Mouse (Mus musculus) ES-Bruce4 (cell line): Measurements from ENCODE around the gene Tedc1. TPM values are rescaled to one million over a fixed set of nuclear protein-coding genes. Genes with fewer than 3 reads are reported as not detected.

Source experiments
- H3K27ac ChIP-seq: 2 replicates; pipeline ENCODE4 v1.5.1; 2012; ENCODE audit warnings: low read length, inconsistent platforms; ENCODE audit not compliant: insufficient read depth
- H3K27me3 ChIP-seq: 2 replicates; pipeline ENCODE4 v1.6.1; 2012; ENCODE audit warnings: mild to moderate bottlenecking, low read length, inconsistent platforms; ENCODE audit not compliant: control insufficient read depth, poor library complexity, insufficient read depth, severe bottlenecking
- H3K36me3 ChIP-seq: 2 replicates; pipeline ENCODE4 v1.6.1; 2012; ENCODE audit warnings: inconsistent platforms, mild to moderate bottlenecking, low read length, moderate library complexity; ENCODE audit not compliant: control insufficient read depth, poor library complexity, insufficient read depth, severe bottlenecking
- H3K4me1 ChIP-seq: one replicate; pipeline ENCODE4 v1.8.1; 2011; ENCODE audit warnings: low read length; ENCODE audit not compliant: control insufficient read depth, insufficient read depth
- H3K4me3 ChIP-seq: 2 replicates; pipeline ENCODE4 v1.5.1; 2011; ENCODE audit warnings: low read depth, mild to moderate bottlenecking, low read length
- H3K9ac ChIP-seq: 2 replicates; pipeline ENCODE4 v1.6.1; 2012; ENCODE audit warnings: low read depth, mild to moderate bottlenecking, inconsistent platforms; ENCODE audit not compliant: poor library complexity, severe bottlenecking
- H3K9me3 ChIP-seq: replicated peaks from 2 replicates; pipeline ENCODE4 v1.6.1; 2012; ENCODE audit warnings: mild to moderate bottlenecking, low read length, inconsistent platforms; ENCODE audit not compliant: control insufficient read depth, poor library complexity, insufficient read depth, severe bottlenecking
- CTCF ChIP-seq: IDR thresholded peaks from one replicate; pipeline ENCODE4 v1.8.1; 2011; ENCODE audit warnings: low read depth, low read length
- EP300 ChIP-seq: IDR thresholded peaks from 2 replicates; pipeline ENCODE4 v1.6.1; 2011; ENCODE audit warnings: low read depth, low read length; ENCODE audit not compliant: insufficient read depth
- POLR2A ChIP-seq: IDR thresholded peaks from one replicate; pipeline ENCODE4 v1.8.1; 2011; ENCODE audit warnings: low read length; ENCODE audit not compliant: insufficient read depth
- polyA plus RNA-seq: library from polyadenylated mRNA; stranded (reverse); fragments of >200 nt; gene quantifications from 2 replicates; pipeline ENCODE4 v1.2.4, GENCODE M21; 2011; ENCODE audit warnings: low read depth; ENCODE audit not compliant: missing spikeins, insufficient read depth, insufficient read length

The Tedc1 gene
- polyA plus RNA-seq, 1 experiment, result 24.5 TPM

DNA sequence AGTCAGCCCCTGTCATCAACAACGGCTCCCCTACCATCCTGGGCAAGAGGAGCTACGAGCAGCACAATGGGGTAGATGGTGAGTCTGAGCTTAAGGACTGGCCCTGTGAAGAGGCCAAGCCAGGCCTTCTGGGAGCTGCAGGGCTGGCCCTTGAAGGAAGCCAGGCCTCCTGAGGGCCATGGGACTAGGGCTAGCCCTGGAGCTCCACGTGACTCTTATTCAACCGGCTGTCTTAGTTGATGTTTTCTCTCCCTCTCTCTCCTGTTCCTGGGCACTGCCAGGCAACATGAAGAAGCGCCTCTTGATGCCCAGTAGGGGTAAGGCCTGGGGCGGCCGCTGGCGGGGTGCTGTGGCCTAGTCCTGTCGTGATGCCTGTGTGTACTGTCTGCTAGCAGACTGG, 23.0 kb upstream of the Tedc1 start:
- Histone ChIP-seq H3K4me3 (no peak overlapping the region), H3K9ac (no peak overlapping the region), H3K27ac (no peak overlapping the region), H3K4me1 (no peaks in the 10 kb centered on the region), H3K9me3 (no peaks in the 10 kb centered on the region), H3K27me3 (no peaks in the 10 kb centered on the region), H3K36me3 (peaks cover 42% of the 10 kb centered on the region)
- TF ChIP-seq POLR2A, result no peak
- no peak for TF ChIP-seq EP300
- no peak for TF ChIP-seq CTCF

GRCm38 (mm10) chr12:113133861-113134403, 22.3 kb upstream of the Tedc1 start:
- Histone ChIP-seq H3K9me3 (no peaks in the 10 kb centered on the region), H3K36me3 (peaks cover 36% of the 10 kb centered on the region), H3K27me3 (no peaks in the 10 kb centered on the region), H3K4me3 (no peak overlapping the region), H3K9ac (no peak overlapping the region), H3K4me1 (no peaks in the 10 kb centered on the region), H3K27ac (no peak overlapping the region)
- TF ChIP-seq POLR2A (no peak), CTCF (no peak), EP300 (no peak)

DNA sequence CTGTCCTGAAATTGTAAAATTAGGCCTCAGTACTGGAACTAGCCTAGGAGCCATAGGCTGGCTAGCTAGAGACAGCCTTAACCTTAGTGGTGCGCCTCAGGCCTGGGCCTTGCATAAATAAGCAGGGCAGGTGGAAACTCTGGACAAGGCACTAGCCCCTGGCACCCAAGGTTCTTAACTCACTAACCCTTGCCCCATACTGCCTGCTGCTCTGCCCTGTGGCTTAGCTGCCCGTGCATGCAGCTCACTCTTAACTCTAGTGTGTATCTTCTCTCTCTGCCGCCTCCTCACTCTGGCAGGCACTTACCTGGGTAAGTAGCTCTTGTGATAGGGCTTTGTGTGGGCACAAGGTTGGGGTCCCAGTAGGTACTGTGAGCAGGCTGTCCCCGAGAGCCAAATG, 21.7 kb upstream of the Tedc1 start:
- TF ChIP-seq POLR2A, result no peak
- no peak for TF ChIP-seq CTCF
- TF ChIP-seq EP300, result no peak
- Histone ChIP-seq H3K9ac (no peak overlapping the region), H3K36me3 (peaks cover 34% of the 10 kb centered on the region), H3K4me3 (no peak overlapping the region), H3K4me1 (no peaks in the 10 kb centered on the region), H3K27ac (no peak overlapping the region), H3K9me3 (no peaks in the 10 kb centered on the region), H3K27me3 (no peaks in the 10 kb centered on the region)

DNA sequence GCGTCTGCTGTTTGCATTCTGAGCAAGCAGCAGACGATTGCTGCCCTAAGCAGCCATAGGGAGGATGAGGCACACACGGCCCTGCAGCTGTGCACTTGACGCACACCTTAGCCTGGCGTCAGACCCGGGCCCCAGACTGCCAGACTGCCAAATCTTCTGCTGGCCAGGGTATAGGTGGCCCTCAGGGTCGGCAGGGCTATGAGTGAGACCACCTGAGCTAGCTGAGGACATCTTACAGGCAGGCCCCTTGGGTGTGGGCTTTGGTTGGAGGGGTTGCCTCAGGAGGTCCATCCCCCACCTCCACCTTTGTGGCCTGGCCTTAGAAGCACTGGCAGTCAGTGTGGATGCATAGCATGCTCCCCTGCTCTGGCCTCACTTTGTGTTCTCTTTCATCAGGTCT, 20.8 kb upstream of the Tedc1 start:
- Histone ChIP-seq H3K27me3 (no peaks in the 10 kb centered on the region), H3K9ac (no peak overlapping the region), H3K27ac (no peak overlapping the region), H3K9me3 (no peaks in the 10 kb centered on the region), H3K4me1 (no peaks in the 10 kb centered on the region), H3K36me3 (peaks cover 29% of the 10 kb centered on the region), H3K4me3 (no peak overlapping the region)
- TF ChIP-seq POLR2A, result no peak
- TF ChIP-seq EP300, result no peak
- no peak for TF ChIP-seq CTCF

GRCm38 (mm10) chr12:113136492-113137020, 19.7 kb upstream of the Tedc1 start:
- no peak for TF ChIP-seq CTCF
- TF ChIP-seq POLR2A, result no peak
- TF ChIP-seq EP300, result no peak
- H3K36me3 ChIP-seq, result peaks cover 18% of the 10 kb centered on the region
- no peaks in the 10 kb centered on the region for H3K27me3 ChIP-seq

More at GRCm38 (mm10) chr12:113136492-113137020, 19.7 kb upstream of the Tedc1 start:
- Histone ChIP-seq H3K9me3 (no peaks in the 10 kb centered on the region), H3K4me3 (no peak overlapping the region), H3K4me1 (no peaks in the 10 kb centered on the region), H3K27ac (no peak overlapping the region), H3K9ac (no peak overlapping the region)
